Mouse (Mus musculus) spleen, adult 2 months (tissue): ENCODE measurements around the gene Batf.

Experiments
- CTCF ChIP-seq: fragments of 200-500 bp; IDR thresholded peaks from 2 replicates; pipeline ENCODE4 v1.5.1; 2011; ENCODE audit warnings: mild to moderate bottlenecking, inconsistent platforms; ENCODE audit not compliant: insufficient read depth, insufficient read length, insufficient replicate concordance; ENCODE audit errors: extremely low read depth
- POLR2A ChIP-seq: fragments of 200-500 bp; IDR thresholded peaks from 2 replicates; pipeline ENCODE4 v1.6.1; 2011; ENCODE audit warnings: low read depth, low read length, inconsistent platforms

DNA sequence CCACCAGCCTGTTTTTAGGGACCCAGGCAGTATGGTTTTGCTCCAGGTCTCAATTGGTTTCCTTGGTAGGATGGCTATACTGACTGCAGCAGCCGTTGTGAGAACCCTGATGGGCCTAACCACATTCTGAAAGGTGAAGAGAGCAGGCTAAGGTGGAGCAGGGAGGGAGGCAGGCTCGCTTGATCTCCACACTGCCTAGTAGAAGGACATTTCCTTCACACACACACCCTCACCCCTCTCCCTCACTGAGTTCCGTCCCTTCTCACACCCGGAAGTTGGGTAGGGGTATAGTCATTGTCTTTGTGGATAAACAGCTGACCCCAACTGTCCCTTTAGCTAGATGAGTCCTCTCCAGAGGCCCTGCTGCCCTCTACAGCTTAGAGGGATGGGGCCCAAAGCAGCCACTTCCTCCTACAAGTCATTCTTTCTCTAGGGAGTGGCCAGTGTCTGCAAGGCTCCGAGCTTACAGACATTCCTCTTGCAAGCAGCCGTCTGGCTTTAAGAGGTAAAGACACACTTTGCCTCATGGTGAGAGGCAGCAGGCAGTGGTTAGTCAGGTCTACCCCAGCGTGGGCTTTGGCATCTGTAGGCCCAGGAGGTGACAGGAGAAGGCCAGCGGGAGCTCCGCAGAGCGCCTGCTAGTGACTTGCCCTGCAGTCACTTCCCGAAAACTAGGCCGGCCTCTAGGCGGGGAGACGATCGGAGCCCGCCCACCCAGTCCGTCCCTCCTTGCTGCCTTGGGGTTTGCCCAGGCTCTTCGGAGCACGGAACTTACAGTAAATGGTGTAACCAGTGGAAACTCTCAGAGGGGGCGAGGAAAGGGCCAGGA, 18.7 kb downstream of the Batf start:
- TF ChIP-seq CTCF: no peak
- TF ChIP-seq POLR2A: peak; percentile 87
